Mouse (Mus musculus) stomach, postnatal 0 days (tissue): Measurements from ENCODE around the gene Sem1.
"Not testable (repeated sequence)": the region's sequence is repeated elsewhere in the genome, so short reads cannot be mapped to it uniquely, and the experiment has no call there.

Source experiments
- CTCF ChIP-seq: IDR thresholded peaks from 2 replicates; pipeline ENCODE4 v1.5.1; 2016; ENCODE audit warnings: antibody characterized with exemption, low read depth, mild to moderate bottlenecking, moderate library complexity
- EP300 ChIP-seq: optimal IDR thresholded peaks from 2 replicates; pipeline ENCODE3; 2016; ENCODE audit warnings: antibody characterized with exemption

DNA sequence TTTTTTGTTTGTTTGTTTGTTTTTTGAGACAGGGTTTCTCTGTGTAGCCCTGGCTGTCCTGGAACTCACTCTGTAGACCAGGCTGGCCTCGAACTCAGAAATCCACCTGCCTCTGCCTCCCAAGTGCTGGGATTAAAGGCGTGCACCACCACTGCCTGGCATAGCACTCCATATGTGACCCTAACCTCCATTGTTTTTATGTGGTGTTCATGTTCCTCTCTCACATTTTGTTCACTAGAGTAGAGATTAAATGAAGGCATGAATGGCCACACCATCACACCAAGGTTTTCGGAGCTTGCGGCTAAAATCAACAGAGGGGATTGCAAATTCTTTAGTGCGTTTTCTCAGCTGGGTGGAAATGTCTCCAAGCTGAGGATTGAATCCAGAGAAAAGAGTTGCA lies 42.1 kb downstream of the Sem1 start:
- TF ChIP-seq CTCF, EP300: not testable (repeated sequence)
